Mouse (Mus musculus) heart, adult 18-20 months (tissue): Measurements from ENCODE around the gene Ube2a. TPM values are rescaled to one million over a fixed set of nuclear protein-coding genes. Genes with fewer than 3 reads are reported as not detected.

Experiments
- DNase-seq, 2 experiments: peaks; one replicate each; pipeline ENCODE4 v3.0.0; 2021 to 2022; ENCODE audit warnings: mixed read lengths in 1 of 2
- total RNA-seq, 2 experiments: library from RNA; stranded (reverse); gene quantifications; 2 replicates each; pipeline ENCODE4 v1.2.3; 2021

Ube2a gene
- total RNA-seq, 2 experiments from 2014 or later = 69.8 to 71.6 TPM

DNA sequence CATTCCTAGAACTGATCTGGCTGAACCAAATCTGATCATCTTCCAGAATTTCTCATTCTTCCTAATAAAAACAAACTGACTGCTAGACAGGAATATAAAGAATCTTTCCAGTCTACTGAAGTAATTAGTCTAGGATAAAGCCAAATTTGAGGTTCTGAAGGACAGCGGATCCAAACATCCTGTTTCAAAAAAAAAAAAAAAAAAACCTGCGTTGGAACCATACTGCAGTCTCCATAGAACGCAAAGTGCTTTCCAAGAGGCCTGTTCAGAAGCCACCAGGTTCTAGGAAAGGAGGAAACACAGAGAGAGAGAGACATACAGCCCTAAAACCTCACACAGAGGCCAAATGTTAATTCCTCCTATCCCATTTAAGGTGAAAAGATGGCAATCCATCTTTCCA lies 28.0 kb downstream of the Ube2a start:
- DNase-seq = no peak

DNA sequence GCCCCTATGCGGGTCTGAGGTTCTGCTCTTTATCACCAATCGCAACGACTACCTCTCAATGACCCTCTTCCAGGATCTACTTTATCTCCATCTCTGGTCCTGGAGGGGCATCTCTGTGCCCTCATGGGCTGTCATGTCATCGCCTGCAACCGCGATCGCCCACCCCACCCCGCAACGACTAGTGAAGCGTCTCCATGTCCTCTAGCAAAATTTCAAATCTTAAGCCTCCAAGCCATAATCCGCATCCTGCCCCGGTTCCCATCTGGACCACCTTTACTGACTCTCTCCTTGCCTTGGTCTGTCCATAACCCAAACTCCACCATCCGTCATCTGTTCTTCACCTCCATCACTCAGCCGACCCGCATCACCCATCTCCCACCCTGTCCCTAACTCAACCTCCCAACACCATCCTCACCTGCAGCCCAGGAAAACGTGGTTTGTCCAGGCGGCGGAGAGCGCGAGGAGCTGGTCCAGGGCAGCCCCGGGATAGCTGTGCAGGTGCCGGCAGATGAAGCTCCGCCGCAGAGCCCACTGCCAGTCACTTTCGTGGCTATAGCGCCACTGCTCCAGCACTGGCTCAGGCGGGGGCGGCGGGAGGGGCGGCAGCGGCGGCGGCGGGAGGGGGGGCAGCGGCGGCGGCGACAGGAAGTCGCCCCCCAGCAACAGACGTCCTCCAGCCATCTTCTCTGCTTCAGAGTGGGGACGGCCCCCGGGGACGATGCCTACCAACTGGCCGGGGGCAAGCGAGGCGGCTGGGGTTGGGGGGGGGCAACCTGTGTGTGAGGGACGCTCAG lies 28.8 kb downstream of the Ube2a start, which contains the start of gene Nkrf:
Nkrf (minus strand) TSS at position 579 of the 794 bp plus-strand sequence.
- peak; percentile 11 to 12 for DNase-seq

DNA sequence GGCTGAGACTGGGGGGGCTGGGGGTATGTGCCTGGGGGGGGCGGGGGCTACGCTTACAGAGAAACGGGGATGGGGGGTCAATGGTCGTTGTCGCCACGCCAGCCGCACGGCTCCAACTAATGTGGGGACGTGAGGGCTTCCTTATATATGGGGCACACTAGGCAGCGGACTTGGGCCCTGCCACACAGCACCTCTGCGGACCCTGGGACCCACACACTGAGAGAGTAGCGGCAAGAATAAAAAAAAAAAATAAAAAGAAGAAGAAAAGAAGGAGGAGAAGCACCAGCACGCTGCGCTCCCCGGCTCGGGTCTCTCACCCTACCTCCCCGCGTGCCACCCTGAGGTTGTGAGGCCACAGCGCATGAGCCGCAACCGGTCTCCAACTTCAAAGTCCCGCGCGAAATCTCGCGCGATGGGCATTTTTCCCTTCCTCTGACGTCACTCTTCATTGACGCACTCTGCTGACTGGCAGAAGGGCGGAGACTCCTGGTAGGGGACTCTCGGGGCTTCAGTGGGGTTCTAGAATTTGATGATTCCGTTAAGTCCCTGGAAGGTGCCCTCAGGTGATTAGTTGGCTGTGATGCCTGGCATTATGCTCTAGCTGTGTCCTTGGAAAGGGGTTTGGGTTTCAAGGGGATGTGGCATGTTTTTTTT lies 29.5 kb downstream of the Ube2a start:
- peak; percentile 94 for DNase-seq

- DNase-seq = no peak
These were observed 32.8 kb downstream of the Ube2a start for GRCm38 (mm10) chrX:36906539-36906938.

GRCm38 (mm10) chrX:36911343-36911742 lies 37.6 kb downstream of the Ube2a start:
- peak; percentile 27 to 69 for DNase-seq

GRCm38 (mm10) chrX:36917749-36918148 lies 44.0 kb downstream of the Ube2a start:
- no peak for DNase-seq

GRCm38 (mm10) chrX:36921346-36921745 lies 47.6 kb downstream of the Ube2a start:
- DNase-seq = no peak

GRCm38 (mm10) chrX:36928791-36929190 lies 55.1 kb downstream of the Ube2a start:
- peak in 1 of 2 experiments; percentile 11 for DNase-seq

DNA sequence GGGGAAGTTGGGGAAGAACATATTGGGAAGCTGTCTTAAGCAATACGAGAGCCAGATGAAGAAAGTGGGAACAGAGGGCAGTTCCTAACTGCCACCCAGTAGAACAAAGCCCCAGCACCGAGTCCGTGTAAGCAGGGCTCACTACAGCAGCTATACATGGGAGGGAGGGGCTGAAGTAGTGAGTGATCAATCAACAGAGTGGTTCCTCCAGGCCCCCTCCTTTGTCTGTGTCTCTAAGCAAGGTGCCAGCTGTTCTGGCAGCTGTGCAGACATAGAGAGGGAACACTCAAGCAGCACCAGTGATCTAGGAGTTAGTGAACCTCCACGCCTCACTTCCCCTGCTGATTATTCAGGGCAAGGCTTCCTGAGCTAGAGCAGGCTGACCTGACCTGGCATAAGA lies 56.0 kb downstream of the Ube2a start:
- DNase-seq = no peak

- DNase-seq = peak in 1 of 2 experiments; percentile 9
These were observed 56.9 kb downstream of the Ube2a start for GRCm38 (mm10) chrX:36930574-36930973.

Other genes with a start within 250 kb of the Ube2a start
- gene Akap17b, start 228.5 kb upstream of the Ube2a start, total RNA-seq = 1 to 10 TPM; 2.4 to 2.6 TPM
- under 1 TPM in 1 of 2 experiments, not detected in 1; 0.26 TPM for gene Slc25a43, start 130.2 kb upstream of the Ube2a start, total RNA-seq
- 100 to 1,000 TPM; 369 to 422 TPM for gene Slc25a5, start 78.2 kb upstream of the Ube2a start, total RNA-seq
- gene C330007P06Rik, start 211 bp downstream of the Ube2a start, total RNA-seq = 10 to 100 TPM; 15.2 to 18.2 TPM
- 1 to 10 TPM; 3.2 to 3.8 TPM for gene Nkrf, start 29.0 kb downstream of the Ube2a start, total RNA-seq
- 1 to 10 TPM; 4.1 to 7.5 TPM for gene Sept6, start 117.9 kb downstream of the Ube2a start, total RNA-seq
- not detected for gene Sowahd, start 174.9 kb downstream of the Ube2a start, total RNA-seq
- gene Rpl39, start 211.5 kb downstream of the Ube2a start, total RNA-seq = 100 to 1,000 TPM; 299 to 335 TPM
- gene Upf3b, start 236.4 kb downstream of the Ube2a start, total RNA-seq = 1 to 10 TPM; 6.6 to 9.8 TPM